Mouse (Mus musculus): ENCODE data around the gene Cntnap4. TPM values are rescaled to one million over a fixed set of nuclear protein-coding genes. Genes with fewer than 3 reads are reported as not detected.

Cntnap4 gene
- polyA plus RNA-seq (2015; fragmentation: Nextera tagmentation; extraction: Ambion mirVana), result 11.1 and 12.6 TPM in 2 replicates

GRCm38 (mm10) chr8:112569471-112570141 lies at the start of gene Cntnap4:
TSS of gene Cntnap4 (plus strand) at chr8:112570043.
- peak within 1 kb of the TSS; percentile 83 for H3K27ac ChIP-seq (replicated peaks)
- H3K27me3 ChIP-seq, result no peaks in the 10 kb centered on the region
- no peaks in the 10 kb centered on the region for H3K36me3 ChIP-seq
- H3K4me3 ChIP-seq, result peak within 1 kb of the TSS; percentile 51
- 1% methylated on average over 18 of the region's 18 CpGs for WGBS
- H3K4me1 ChIP-seq (replicated peaks), result peaks cover 30% of the 10 kb centered on the region
- no peaks in the 10 kb centered on the region for H3K9me3 ChIP-seq
- ATAC-seq (ENCODE audit: low read depth), result peak; percentile 83
- H3K4me2 ChIP-seq, result peak within 1 kb of the TSS; percentile 59
- H3K9ac ChIP-seq, result peak within 1 kb of the TSS; percentile 73

GRCm38 (mm10) chr8:112557376-112557775 lies 12.5 kb upstream of the Cntnap4 start:
- Histone ChIP-seq H3K4me1 (replicated peaks) (no peaks in the 10 kb centered on the region), H3K36me3 (no peaks in the 10 kb centered on the region), H3K9me3 (no peaks in the 10 kb centered on the region), H3K4me2 (no peak overlapping the region), H3K27me3 (no peaks in the 10 kb centered on the region), H3K9ac (no peak overlapping the region), H3K4me3 (no peak overlapping the region), H3K27ac (replicated peaks) (no peak overlapping the region)
- 60% methylated on average over 4 of the region's 4 CpGs for WGBS
- ATAC-seq (ENCODE audit: low read depth), result no peak

GRCm38 (mm10) chr8:112570541-112570940 lies 698 bp downstream of the Cntnap4 start:
- Histone ChIP-seq H3K9ac (peak overlapping the region; percentile 73), H3K4me3 (peak overlapping the region; percentile 51), H3K27ac (replicated peaks) (no peak overlapping the region), H3K27me3 (no peaks in the 10 kb centered on the region), H3K4me2 (peak overlapping the region; percentile 59), H3K4me1 (replicated peaks) (peaks cover 30% of the 10 kb centered on the region), H3K9me3 (no peaks in the 10 kb centered on the region), H3K36me3 (no peaks in the 10 kb centered on the region)
- 7% methylated on average over 6 of the region's 6 CpGs for WGBS
- ATAC-seq (ENCODE audit: low read depth), result no peak

GRCm38 (mm10) chr8:112571337-112571904 lies 1.6 kb downstream of the Cntnap4 start:
- Histone ChIP-seq H3K9me3 (no peaks in the 10 kb centered on the region), H3K4me2 (peak overlapping the region; percentile 59), H3K4me1 (replicated peaks) (peaks cover 30% of the 10 kb centered on the region), H3K27me3 (no peaks in the 10 kb centered on the region), H3K27ac (replicated peaks) (0 out of 2 replicates have a peak overlapping the region, but pooled peaks have one; percentile 28), H3K4me3 (peak overlapping the region; percentile 51), H3K9ac (peak overlapping the region; percentile 47), H3K36me3 (no peaks in the 10 kb centered on the region)
- 19% methylated on average over 9 of the region's 9 CpGs for WGBS
- no peak for ATAC-seq (ENCODE audit: low read depth)

- no peaks in the 10 kb centered on the region for H3K9me3 ChIP-seq
- H3K36me3 ChIP-seq, result no peaks in the 10 kb centered on the region
- no peak for ATAC-seq (ENCODE audit: low read depth)
- H3K4me1 ChIP-seq (replicated peaks), result no peaks in the 10 kb centered on the region
- no peak overlapping the region for H3K4me2 ChIP-seq
- H3K27ac ChIP-seq (replicated peaks), result no peak overlapping the region
- no peak overlapping the region for H3K9ac ChIP-seq
- WGBS, result 58% methylated on average over 6 of the region's 6 CpGs
- no peaks in the 10 kb centered on the region for H3K27me3 ChIP-seq
- no peak overlapping the region for H3K4me3 ChIP-seq
Measured at GRCm38 (mm10) chr8:112581473-112581872, 11.6 kb downstream of the Cntnap4 start.

GRCm38 (mm10) chr8:112583440-112583839 lies 13.6 kb downstream of the Cntnap4 start:
- no peak overlapping the region for H3K4me2 ChIP-seq
- H3K9me3 ChIP-seq, result no peaks in the 10 kb centered on the region
- no peak overlapping the region for H3K9ac ChIP-seq
- no peak for ATAC-seq (ENCODE audit: low read depth)
- H3K4me3 ChIP-seq, result no peak overlapping the region
- H3K27ac ChIP-seq (replicated peaks), result no peak overlapping the region
- H3K36me3 ChIP-seq, result no peaks in the 10 kb centered on the region
- no peaks in the 10 kb centered on the region for H3K4me1 ChIP-seq (replicated peaks)
- no peaks in the 10 kb centered on the region for H3K27me3 ChIP-seq
- 95% methylated on average over 2 of the region's 2 CpGs for WGBS

GRCm38 (mm10) chr8:112588357-112589051 lies 18.7 kb downstream of the Cntnap4 start:
- 58% methylated on average over 8 of the region's 8 CpGs for WGBS
- Histone ChIP-seq H3K36me3 (no peaks in the 10 kb centered on the region), H3K4me1 (replicated peaks) (peaks cover 6% of the 10 kb centered on the region; the same call in 1 of the 2 replicates), H3K9ac (no peak overlapping the region; the same call in 1 of the 2 replicates), H3K4me2 (peak overlapping the region; percentile 27; the same call in 1 of the 2 replicates), H3K27me3 (no peaks in the 10 kb centered on the region), H3K27ac (replicated peaks) (no peak overlapping the region), H3K9me3 (no peaks in the 10 kb centered on the region), H3K4me3 (no peak overlapping the region)
- no peak for ATAC-seq (ENCODE audit: low read depth)

- H3K9me3 ChIP-seq, result no peaks in the 10 kb centered on the region
- peaks cover 6% of the 10 kb centered on the region; the same call in 1 of the 2 replicates for H3K4me1 ChIP-seq (replicated peaks)
- 59% methylated on average over 14 of the region's 14 CpGs for WGBS
- ATAC-seq (ENCODE audit: low read depth), result no peak
- H3K27me3 ChIP-seq, result no peaks in the 10 kb centered on the region
- peak overlapping the region; percentile 27 for H3K4me2 ChIP-seq
- H3K4me3 ChIP-seq, result no peak overlapping the region
- 0 out of 2 replicates have a peak overlapping the region, but pooled peaks have one; percentile 23 for H3K27ac ChIP-seq (replicated peaks)
- no peak overlapping the region; the same call in 1 of the 2 replicates for H3K9ac ChIP-seq
- no peaks in the 10 kb centered on the region for H3K36me3 ChIP-seq
Measured at GRCm38 (mm10) chr8:112589052-112589389, 19.2 kb downstream of the Cntnap4 start.

GRCm38 (mm10) chr8:112596023-112596776 lies 26.4 kb downstream of the Cntnap4 start:
- no peak overlapping the region for H3K9ac ChIP-seq
- no peaks in the 10 kb centered on the region for H3K36me3 ChIP-seq
- no peaks in the 10 kb centered on the region for H3K27me3 ChIP-seq
- 0 out of 2 replicates have a peak overlapping the region, but pooled peaks have one; percentile 15 for H3K27ac ChIP-seq (replicated peaks)
- H3K4me2 ChIP-seq, result no peak overlapping the region
- ATAC-seq (ENCODE audit: low read depth), result peak; percentile 36; the same call in 1 of the 2 replicates
- WGBS, result 48% methylated on average over 15 of the region's 15 CpGs
- no peaks in the 10 kb centered on the region; the same call in 1 of the 2 replicates for H3K4me1 ChIP-seq (replicated peaks)
- H3K4me3 ChIP-seq, result no peak overlapping the region
- H3K9me3 ChIP-seq, result no peaks in the 10 kb centered on the region

- Histone ChIP-seq H3K4me3 (no peak overlapping the region), H3K4me1 (replicated peaks) (no peaks in the 10 kb centered on the region; the same call in 1 of the 2 replicates), H3K36me3 (no peaks in the 10 kb centered on the region), H3K4me2 (no peak overlapping the region), H3K27me3 (no peaks in the 10 kb centered on the region), H3K27ac (replicated peaks) (no peak overlapping the region), H3K9me3 (no peaks in the 10 kb centered on the region), H3K9ac (no peak overlapping the region)
- WGBS, result 91% methylated on average over 11 of the region's 11 CpGs
- ATAC-seq (ENCODE audit: low read depth), result no peak
Measured at GRCm38 (mm10) chr8:112599975-112600374, 30.1 kb downstream of the Cntnap4 start.

GRCm38 (mm10) chr8:112601150-112601549 lies 31.3 kb downstream of the Cntnap4 start:
- no peak for ATAC-seq (ENCODE audit: low read depth)
- no peak overlapping the region for H3K4me3 ChIP-seq
- H3K27ac ChIP-seq (replicated peaks), result no peak overlapping the region
- no peaks in the 10 kb centered on the region for H3K27me3 ChIP-seq
- H3K4me1 ChIP-seq (replicated peaks), result no peaks in the 10 kb centered on the region; the same call in 1 of the 2 replicates
- no peaks in the 10 kb centered on the region for H3K36me3 ChIP-seq
- no peak overlapping the region for H3K9ac ChIP-seq
- H3K4me2 ChIP-seq, result no peak overlapping the region
- WGBS, result 85% methylated on average over 1 of the region's 1 CpGs
- H3K9me3 ChIP-seq, result no peaks in the 10 kb centered on the region

Data from neural tube, embryonic 13.5 days (tissue).